14 mouse cellular contexts compared by ENCODE assay signal in the genomic region with DNA sequence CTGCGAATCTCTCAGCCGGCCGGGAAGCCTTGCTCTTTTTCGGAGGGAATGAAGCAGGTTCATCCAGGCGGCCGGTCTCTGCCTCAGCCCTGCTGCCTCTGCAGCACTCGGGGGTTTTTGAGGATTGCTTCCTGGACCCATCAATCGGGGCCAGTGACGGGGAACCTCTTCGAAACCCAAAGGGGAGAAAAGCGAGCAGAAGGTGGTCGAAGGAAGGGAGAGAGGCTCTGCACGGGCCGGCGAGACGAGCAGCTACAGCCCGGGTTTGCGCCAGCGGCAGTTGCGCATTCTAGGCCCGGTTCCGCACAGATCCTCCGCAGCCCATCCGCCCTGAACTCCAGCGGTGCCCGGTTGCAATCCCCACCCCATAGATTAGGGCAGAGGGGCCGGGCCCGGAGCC. TPM values are rescaled to one million over a fixed set of nuclear protein-coding genes. Genes with fewer than 3 reads are reported as not detected.
DNase-seq lines count a peak whose midpoint lies in the region; ATAC-seq and TF ChIP-seq lines count a peak whose summit lies in the region.
"Had no signal": no experiment of that assay in that cellular context is flagged by ENCODE, and none has a peak within 500 bp of the region (broad histone marks: within the 10 kb centered on the region; RNA-seq: fewer than 3 reads in every experiment).

No protein-coding gene starts in this region.

- H3K27me3 ChIP-seq in forebrain, embryonic 14.5 days (replicated peaks; ENCODE audit: control insufficient read depth, insufficient read depth, low read length): peaks cover 84% of the 10 kb centered on the region
- peaks cover 70% of the 10 kb centered on the region for H3K27me3 ChIP-seq in forebrain, postnatal 0 days (ENCODE audit: insufficient read depth, low read length)
- peaks cover 96% of the 10 kb centered on the region for H3K27me3 ChIP-seq in midbrain, embryonic 11.5 days (ENCODE audit: control insufficient read depth, insufficient read depth, low read length)
- H3K27me3 ChIP-seq in midbrain, postnatal 0 days (ENCODE audit: insufficient read depth, low read length): peaks cover 85% of the 10 kb centered on the region

- TF ChIP-seq CTCF in forebrain, postnatal 0 days (IDR thresholded peaks at IDR 0.05; ENCODE audit: low read depth): no peak
- TF ChIP-seq CTCF in midbrain, postnatal 0 days (IDR thresholded peaks at IDR 0.05): no peak

- DNase-seq in forebrain, embryonic 14.5 days (ENCODE audit: low spot score): peak; percentile 15
- DNase-seq in forebrain, postnatal 0 days: no peak
- DNase-seq in midbrain, embryonic 11.5 days (ENCODE audit: low spot score, missing footprints): peak; percentile 95
- no peak for DNase-seq in midbrain, postnatal 0 days (ENCODE audit: low spot score)
- peak; percentile 39 to 54 for DNase-seq in kidney, postnatal 4 days
- DNase-seq in frontal cortex, adult 2 months (ENCODE audit: extremely low spot score in 1 of 2, low spot score in 1 of 2): no peak
- DNase-seq in testis, postnatal 10 days (ENCODE audit: low spot score): no peak
- no peak for DNase-seq in thymus, postnatal 36 days
- DNase-seq: spleen, adult 18-20 months; thymus, adult 2 months had no signal

- no peaks in the 10 kb centered on the region for H3K36me3 ChIP-seq in forebrain, embryonic 14.5 days (ENCODE audit: control insufficient read depth, insufficient read depth, low read length)
- no peaks in the 10 kb centered on the region for H3K36me3 ChIP-seq in forebrain, postnatal 0 days (ENCODE audit: insufficient read depth)
- no peaks in the 10 kb centered on the region for H3K36me3 ChIP-seq in midbrain, embryonic 11.5 days (ENCODE audit: control insufficient read depth, insufficient read depth, low read length)
- no peaks in the 10 kb centered on the region for H3K36me3 ChIP-seq in midbrain, postnatal 0 days (ENCODE audit: insufficient read depth, low read length)
- H3K36me3 ChIP-seq: liver, embryonic 15.5 days had no signal

- H3K4me2 ChIP-seq in forebrain, embryonic 14.5 days (ENCODE audit: low read length): no peak overlapping the region
- no peak overlapping the region for H3K4me2 ChIP-seq in forebrain, postnatal 0 days (ENCODE audit: low read depth)
- H3K4me2 ChIP-seq in midbrain, embryonic 11.5 days: peak overlapping the region; percentile 10
- H3K4me2 ChIP-seq in midbrain, postnatal 0 days (ENCODE audit: low read depth, low read length, poor library complexity, severe bottlenecking): no peak overlapping the region
- H3K4me2 ChIP-seq: liver, embryonic 15.5 days had no signal

- no peaks in the 10 kb centered on the region for H3K9me3 ChIP-seq in forebrain, embryonic 14.5 days (replicated peaks; ENCODE audit: control insufficient read depth, low read length)
- H3K9me3 ChIP-seq in forebrain, postnatal 0 days (ENCODE audit: low read length): no peaks in the 10 kb centered on the region
- no peaks in the 10 kb centered on the region for H3K9me3 ChIP-seq in midbrain, embryonic 11.5 days (ENCODE audit: control insufficient read depth, low read length)
- no peaks in the 10 kb centered on the region for H3K9me3 ChIP-seq in midbrain, postnatal 0 days (ENCODE audit: low read length)
- H3K9me3 ChIP-seq: liver, embryonic 15.5 days; megakaryocyte, embryonic 14.5 days had no signal

- no peak overlapping the region for H3K9ac ChIP-seq in forebrain, embryonic 14.5 days (ENCODE audit: low read length)
- H3K9ac ChIP-seq in forebrain, postnatal 0 days: no peak overlapping the region
- H3K9ac ChIP-seq in midbrain, embryonic 11.5 days (ENCODE audit: low read length): peak overlapping the region; percentile 20; the same call in 1 of the 2 replicates
- no peak overlapping the region for H3K9ac ChIP-seq in midbrain, postnatal 0 days (replicated peaks; ENCODE audit: low read length, poor library complexity, severe bottlenecking)
- H3K9ac ChIP-seq: liver, embryonic 15.5 days had no signal

- no peak overlapping the region for H3K4me3 ChIP-seq in forebrain, embryonic 14.5 days (ENCODE audit: low read depth, low read length)
- no peak overlapping the region for H3K4me3 ChIP-seq in forebrain, postnatal 0 days (ENCODE audit: low read depth, low read length)
- H3K4me3 ChIP-seq in midbrain, embryonic 11.5 days (ENCODE audit: low read depth, low read length): peak overlapping the region; percentile 10; the same call in 1 of the 2 replicates
- no peak overlapping the region for H3K4me3 ChIP-seq in midbrain, postnatal 0 days (ENCODE audit: low read depth, low read length)
- H3K4me3 ChIP-seq: liver, embryonic 15.5 days; megakaryocyte, embryonic 14.5 days had no signal

- peaks cover 4% of the 10 kb centered on the region; the same call in 1 of the 2 replicates for H3K4me1 ChIP-seq in forebrain, embryonic 14.5 days (ENCODE audit: control insufficient read depth, insufficient read depth, low read length)
- no peaks in the 10 kb centered on the region for H3K4me1 ChIP-seq in forebrain, postnatal 0 days (ENCODE audit: insufficient read depth)
- H3K4me1 ChIP-seq in midbrain, embryonic 11.5 days (ENCODE audit: control insufficient read depth, insufficient read depth, low read length): peaks cover 22% of the 10 kb centered on the region
- H3K4me1 ChIP-seq in midbrain, postnatal 0 days (ENCODE audit: insufficient read depth, low read length): no peaks in the 10 kb centered on the region

- 1% methylated on average over 28 of the region's 28 CpGs for WGBS in forebrain, embryonic 14.5 days
- WGBS in forebrain, postnatal 0 days: 1% methylated on average over 28 of the region's 28 CpGs
- WGBS in midbrain, embryonic 11.5 days: under 1% methylated on average over 28 of the region's 28 CpGs
- WGBS in midbrain, postnatal 0 days: 2% methylated on average over 28 of the region's 28 CpGs

- no peak overlapping the region for H3K27ac ChIP-seq in forebrain, embryonic 14.5 days (ENCODE audit: low read depth, low read length)
- H3K27ac ChIP-seq in forebrain, postnatal 0 days (ENCODE audit: low read depth, low read length): no peak overlapping the region
- no peak overlapping the region for H3K27ac ChIP-seq in midbrain, embryonic 11.5 days (ENCODE audit: low read depth, low read length)
- H3K27ac ChIP-seq in midbrain, postnatal 0 days (ENCODE audit: low read depth, low read length): no peak overlapping the region
- H3K27ac ChIP-seq: liver, embryonic 15.5 days had no signal

- no peak for ATAC-seq in forebrain, embryonic 14.5 days
- no peak for ATAC-seq in forebrain, postnatal 0 days
- no peak for ATAC-seq in midbrain, embryonic 11.5 days (ENCODE audit: low FRiP score)
- no peak for ATAC-seq in midbrain, postnatal 0 days (ENCODE audit: low FRiP score)

RNA-seq across cellular contexts. Expression of a gene that starts 3.0 kb away (rescaled TPM):
- polyA plus RNA-seq in forebrain, embryonic 14.5 days (2014; fragmentation: Nextera tagmentation; extraction: Ambion mirVana): 0.09 TPM in 1 of 2 replicates, not detected in the other
- 0.05 TPM in 1 of 2 replicates, not detected in the other for total RNA-seq in forebrain, postnatal 0 days (2014; rRNA removed)
- 0.06 TPM in 2 replicates for polyA plus RNA-seq in forebrain, postnatal 0 days (2015; fragmentation: Nextera tagmentation; extraction: Ambion mirVana)
- polyA plus RNA-seq in midbrain, embryonic 11.5 days (2014; fragmentation: Nextera tagmentation; extraction: Ambion mirVana): 0.34 and 0.57 TPM in 2 replicates
- total RNA-seq in midbrain, postnatal 0 days (2014; rRNA removed): 0.28 and 0.77 TPM in 2 replicates
- 0.19 and 0.21 TPM in 2 replicates for polyA plus RNA-seq in midbrain, postnatal 0 days (2015; fragmentation: Nextera tagmentation; extraction: Ambion mirVana)
- polyA plus RNA-seq in frontal cortex, adult 2 months (2012; rRNA removed): 0.06 and 0.11 TPM in 2 replicates
- polyA plus RNA-seq: heart, embryonic 14.5 days; large intestine, adult 2 months; liver, embryonic 15.5 days had no signal

Comparison
In these comparisons a context has a peak if more than half of its experiments do, and no peak if none do; other contexts are left out.
1. DNase-seq: peak in forebrain, embryonic 14.5 days (single experiment), midbrain, embryonic 11.5 days (single experiment) and kidney, postnatal 4 days (2 of 2); none in forebrain, postnatal 0 days (single experiment), midbrain, postnatal 0 days (single experiment), frontal cortex, adult 2 months (0 of 2), testis, postnatal 10 days (single experiment) and thymus, postnatal 36 days (0 of 2).